Mouse (Mus musculus) embryo, embryonic 10.5 days (tissue): Measurements from ENCODE around the gene Ggnbp2.
"Not testable (repeated sequence)": the region's sequence is repeated elsewhere in the genome, so short reads cannot be mapped to it uniquely, and the experiment has no call there.

Source experiments
- DNase-seq: peaks from one replicate; pipeline ENCODE4 v3.0.0-alpha.2; 2015; ENCODE audit warnings: low spot score

The Ggnbp2 gene

DNA sequence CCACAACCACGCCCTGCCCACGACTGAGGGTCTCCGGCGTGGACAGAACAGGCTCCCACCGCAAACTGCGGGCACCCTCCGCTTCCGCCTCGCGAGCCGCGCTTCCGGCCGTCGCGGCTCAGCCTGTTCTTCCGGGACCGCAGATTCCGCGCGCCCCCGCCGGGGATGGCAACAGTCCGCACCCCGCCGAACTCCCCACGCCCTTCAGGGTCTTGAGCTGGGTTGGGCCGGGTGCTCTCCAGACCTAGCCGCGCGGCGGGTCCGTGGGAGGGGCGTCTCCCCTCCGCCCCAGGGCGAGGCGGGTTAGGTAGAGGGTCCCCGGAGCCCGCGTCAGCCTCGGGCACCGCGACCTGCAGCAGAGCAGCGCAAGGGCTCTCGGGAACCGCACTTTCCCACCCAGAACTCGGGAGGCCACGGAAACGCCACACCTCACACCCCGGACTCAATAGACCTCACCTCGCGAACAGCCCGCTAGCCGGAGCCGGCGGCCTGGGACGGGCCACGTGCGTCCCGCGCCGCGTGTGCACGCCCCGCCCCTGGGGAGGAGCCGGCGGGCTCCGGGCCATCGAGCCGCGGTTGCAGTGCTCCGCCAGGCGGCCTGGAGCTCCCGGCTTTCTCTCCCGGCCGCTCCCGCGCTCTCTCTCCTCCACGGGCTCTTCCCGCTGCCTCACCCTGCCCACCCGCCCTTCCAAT, 9.3 kb upstream of the Ggnbp2 start, which contains the start of the genes Myo19 and Pigw:
TSS of gene Myo19 (plus strand) at position 377 of the 693 bp plus-strand sequence.
TSS of gene Pigw (minus strand) at position 514 of the 693 bp plus-strand sequence.
- peak; percentile 88 for DNase-seq

GRCm38 (mm10) chr11:84879007-84879771, 8.6 kb upstream of the Ggnbp2 start:
- DNase-seq = peak; percentile 10

DNA sequence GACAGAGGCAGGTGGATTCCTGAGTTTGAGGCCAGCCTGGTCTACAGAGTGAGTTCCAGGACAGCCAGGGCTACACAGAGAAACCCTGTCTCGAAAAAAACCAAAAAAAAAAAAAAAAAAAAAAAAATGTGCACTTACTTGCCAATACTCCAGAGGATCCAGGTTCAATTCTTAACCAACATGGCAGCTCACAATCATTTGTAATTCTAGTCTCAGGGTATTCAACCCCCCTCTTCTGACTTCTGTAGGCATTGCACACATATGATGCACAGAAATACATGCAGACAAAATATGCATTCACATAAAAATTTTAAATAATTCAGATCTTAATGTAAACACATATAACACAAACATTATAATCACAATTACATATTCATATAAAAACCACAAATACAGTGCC, 5.4 kb upstream of the Ggnbp2 start:
- not testable (repeated sequence) for DNase-seq

GRCm38 (mm10) chr11:84873042-84873833, 2.6 kb upstream of the Ggnbp2 start:
- DNase-seq = no peak

DNA sequence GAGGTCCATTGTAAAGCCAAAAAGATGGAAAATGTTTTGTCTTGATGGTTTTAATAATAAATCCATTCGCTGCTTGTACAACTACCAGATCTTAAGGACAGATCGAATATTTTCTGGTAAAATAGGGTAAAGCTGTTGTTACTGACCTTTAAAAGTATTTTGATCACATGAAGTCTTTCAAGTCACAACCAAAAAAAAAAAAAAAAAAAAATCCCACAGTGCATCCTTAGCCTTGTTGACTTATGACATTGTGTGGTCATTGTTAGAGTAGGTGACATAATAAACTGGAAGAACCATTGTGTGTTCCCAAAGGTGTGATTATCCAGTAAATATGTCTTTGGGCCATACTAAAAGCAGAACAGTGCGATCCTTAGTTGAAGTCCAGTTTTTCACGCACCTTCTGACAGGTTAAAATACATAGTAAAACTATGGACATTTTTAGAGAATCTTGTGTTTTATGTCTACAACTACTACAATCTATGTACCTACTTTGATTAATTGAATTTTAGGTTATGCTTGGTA, 992 bp upstream of the Ggnbp2 start:
- no peak for DNase-seq

DNA sequence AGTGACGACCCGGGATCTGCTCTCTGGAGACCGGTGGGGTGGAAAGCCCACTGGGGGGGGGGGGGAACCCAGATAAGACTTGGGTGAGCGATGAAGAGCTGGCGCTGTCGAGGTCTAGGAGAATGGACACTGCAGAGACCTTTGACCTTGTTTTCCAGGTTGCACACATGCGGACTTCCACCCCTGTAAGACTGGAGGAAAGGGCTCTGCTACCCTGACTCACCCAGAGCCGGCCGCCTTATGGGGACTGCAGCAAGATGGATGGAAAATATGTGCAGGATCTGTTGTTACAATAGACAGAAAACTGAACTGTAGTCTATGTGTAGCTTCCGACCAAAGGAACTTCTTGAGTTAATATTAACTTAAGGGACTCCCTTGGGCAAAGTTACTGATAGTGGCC, 429 bp upstream of the Ggnbp2 start:
- peak; percentile 75 for DNase-seq

GRCm38 (mm10) chr11:84869537-84870232, 932 bp downstream of the Ggnbp2 start:
- peak; percentile 96 for DNase-seq

- DNase-seq = peak; percentile 26
These were observed 1.8 kb downstream of the Ggnbp2 start for GRCm38 (mm10) chr11:84868786-84869259.

GRCm38 (mm10) chr11:84867586-84867985, 3.0 kb downstream of the Ggnbp2 start:
- no peak for DNase-seq

DNA sequence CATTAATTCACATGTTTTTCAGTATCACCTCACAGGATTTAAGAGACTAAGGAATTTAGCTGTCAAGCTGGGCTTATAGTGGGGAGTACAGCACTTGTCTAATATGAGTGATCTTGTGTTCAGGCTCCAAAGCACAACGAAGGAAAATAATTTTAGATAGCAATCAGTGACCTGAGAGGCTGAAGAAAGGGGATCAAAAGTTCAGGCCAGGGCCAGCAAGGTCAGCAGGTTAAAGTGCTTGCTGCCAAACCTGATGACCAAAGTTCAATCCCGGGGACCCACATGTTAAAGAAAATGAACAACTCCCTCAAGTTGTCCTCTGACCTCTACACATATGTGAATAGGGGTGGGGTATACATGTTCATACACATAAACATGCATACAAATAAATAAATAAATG, 5.3 kb downstream of the Ggnbp2 start:
- no peak for DNase-seq

- no peak for DNase-seq
These were observed 15.3 kb downstream of the Ggnbp2 start for GRCm38 (mm10) chr11:84855285-84855684.

DNA sequence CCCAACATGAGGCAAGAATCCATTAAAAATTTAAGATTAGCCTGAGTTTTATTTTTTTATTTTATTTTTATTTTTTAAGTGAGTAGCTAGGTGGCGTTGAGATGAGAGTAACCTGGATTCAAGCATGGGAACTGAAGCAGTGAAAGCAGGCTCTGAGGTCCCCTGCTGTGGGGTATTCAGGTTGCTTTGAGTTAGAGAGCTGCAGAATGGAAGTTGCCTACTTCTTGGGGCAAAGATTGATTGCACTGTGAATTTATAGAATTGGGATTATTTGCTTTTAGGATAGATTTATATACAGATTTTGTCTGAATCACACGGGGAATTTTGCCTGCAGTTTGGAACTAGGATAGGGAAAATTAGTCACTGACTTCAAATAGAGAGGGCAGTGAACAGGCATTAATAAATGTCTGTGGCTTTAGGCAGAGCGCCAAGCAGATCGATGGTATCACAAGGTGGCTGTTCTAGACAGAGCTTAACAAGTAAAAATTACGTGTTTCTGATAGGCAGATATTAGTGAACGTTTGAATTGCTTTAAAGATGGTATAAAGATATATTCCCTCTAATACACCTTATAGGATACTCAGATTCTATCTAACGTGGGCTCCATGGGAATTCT, 23.0 kb downstream of the Ggnbp2 start:
- no peak for DNase-seq

GRCm38 (mm10) chr11:84846741-84847474, 23.7 kb downstream of the Ggnbp2 start:
- no peak for DNase-seq

DNA sequence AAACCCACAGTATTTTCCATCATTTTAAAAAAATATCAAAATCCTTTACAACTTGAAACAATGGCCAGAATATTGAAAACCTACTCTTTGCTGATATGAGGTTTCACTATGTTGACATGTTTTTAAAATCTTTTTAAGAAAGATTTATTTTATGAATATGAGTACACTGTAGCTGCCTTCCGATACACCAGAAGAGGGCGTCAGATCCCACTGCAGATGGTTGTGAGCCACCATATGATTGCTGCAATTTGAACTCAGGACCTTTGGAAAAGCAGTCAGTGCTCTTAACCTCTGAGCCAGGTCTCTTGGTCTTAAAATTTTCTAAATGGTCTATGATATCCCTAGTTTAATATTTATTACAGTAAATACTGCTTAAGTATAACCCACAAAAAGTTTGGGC, 31.3 kb downstream of the Ggnbp2 start:
- no peak for DNase-seq

- not testable (repeated sequence) for DNase-seq
These were observed 41.1 kb downstream of the Ggnbp2 start for GRCm38 (mm10) chr11:84829495-84829894.

GRCm38 (mm10) chr11:84828516-84829399, 41.9 kb downstream of the Ggnbp2 start, which contains the start of gene Dhrs11:
Gene Dhrs11 (minus strand): TSS chr11:84828994.
- peak; percentile 87 for DNase-seq

- DNase-seq = no peak
These were observed 42.6 kb downstream of the Ggnbp2 start for GRCm38 (mm10) chr11:84827901-84828503.

GRCm38 (mm10) chr11:84827492-84827891, 43.1 kb downstream of the Ggnbp2 start:
- DNase-seq = no peak

- DNase-seq = no peak
These were observed 44.4 kb downstream of the Ggnbp2 start for GRCm38 (mm10) chr11:84826185-84826584.
